Mouse (Mus musculus) stomach, embryonic 15.5 days (tissue): ENCODE data around the gene Tpt1. TPM values are rescaled to one million over a fixed set of nuclear protein-coding genes. Genes with fewer than 3 reads are reported as not detected.
"Not testable (repeated sequence)": the region's sequence is repeated elsewhere in the genome, so short reads cannot be mapped to it uniquely, and the experiment has no call there.

Experiments
- ATAC-seq: fragments of 200-750 bp; cut with Nextera tagmentation; 2 replicates; pipeline ENCODE4 v1.8.0; 2017; ENCODE audit warnings: low read depth, moderate number of reproducible peaks, moderate TSS enrichment; ENCODE audit not compliant: insufficient read depth, low FRiP score
- H3K27ac ChIP-seq: fragments of 300-500 bp; sonication (generic); 2 replicates; pipeline ENCODE4 v1.5.1; 2015; ENCODE audit warnings: mild to moderate bottlenecking, inconsistent platforms
- H3K27me3 ChIP-seq: fragments of 300-500 bp; sonication (generic); replicated peaks from 2 replicates; pipeline ENCODE4 v1.6.1; 2015; ENCODE audit warnings: inconsistent platforms
- H3K36me3 ChIP-seq: fragments of 300-500 bp; sonication (generic); 2 replicates; pipeline ENCODE4 v1.6.1; 2015; ENCODE audit warnings: inconsistent platforms
- H3K4me1 ChIP-seq: fragments of 300-500 bp; sonication (generic); 2 replicates; pipeline ENCODE4 v1.6.1; 2015; ENCODE audit warnings: inconsistent platforms
- H3K4me2 ChIP-seq: fragments of 300-500 bp; sonication (generic); 2 replicates; pipeline ENCODE4 v1.6.1; 2015; ENCODE audit warnings: mild to moderate bottlenecking, inconsistent platforms
- H3K4me3 ChIP-seq: fragments of 300-500 bp; sonication (generic); replicated peaks from 2 replicates; pipeline ENCODE4 v1.5.1; 2015; ENCODE audit warnings: inconsistent platforms
- H3K9ac ChIP-seq: fragments of 300-500 bp; sonication (generic); 2 replicates; pipeline ENCODE4 v1.6.1; 2015; ENCODE audit warnings: inconsistent platforms
- H3K9me3 ChIP-seq: fragments of 300-500 bp; sonication (generic); 2 replicates; pipeline ENCODE4 v1.6.1; 2016; ENCODE audit warnings: inconsistent platforms
- WGBS: fragments of 180-500 bp; shearing (Covaris S2); methylation state at CpG from one replicate; pipeline ENCODE4 v1.1.7; 2015; 5-methylcytosine and 5-hydroxymethylcytosine counted together
- polyA plus RNA-seq: library from polyadenylated mRNA; unstranded; fragments of >200 nt; fragmentation: Nextera tagmentation; extraction: Ambion mirVana; gene quantifications from 2 replicates; pipeline ENCODE4 v1.2.1, GENCODE M21; 2015

The Tpt1 gene
- polyA plus RNA-seq, 1 experiment from 2014 or later = 999 TPM

DNA sequence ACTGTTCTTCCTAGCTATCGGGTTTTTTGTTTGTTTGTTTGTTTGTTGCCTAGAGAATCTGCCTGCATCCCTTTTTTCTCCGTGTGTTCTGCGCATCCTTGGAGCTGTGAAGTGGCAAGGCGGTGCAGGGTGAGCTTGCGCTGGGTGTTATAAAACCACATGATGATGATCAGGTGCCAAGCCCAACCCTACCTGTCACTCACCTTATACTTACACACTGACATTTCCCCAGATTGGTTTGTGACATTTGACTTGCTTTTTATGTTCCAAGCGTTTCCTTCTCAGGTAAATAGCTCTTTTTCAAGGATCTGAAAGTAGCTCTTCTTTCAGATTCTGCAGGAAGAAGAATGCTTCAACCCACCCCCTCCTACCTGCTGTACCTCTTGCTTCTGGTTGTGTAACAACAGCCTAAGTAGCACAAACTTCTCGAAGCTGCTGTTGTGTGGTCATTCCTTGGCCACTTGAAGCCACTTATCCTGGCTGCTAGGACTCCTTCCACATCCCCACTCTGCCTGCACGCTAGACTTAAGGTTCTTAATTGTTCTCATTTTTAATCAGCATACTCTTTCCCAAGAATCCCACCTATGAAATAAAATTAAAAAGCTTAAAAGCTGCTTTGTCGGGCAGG, 21.9 kb downstream of the Tpt1 start:
- 81% methylated on average over 9 of the region's 9 CpGs for WGBS
- H3K4me2 ChIP-seq = no peak overlapping the region
- peaks cover 3% of the 10 kb centered on the region; the same call in 1 of the 2 replicates for H3K4me1 ChIP-seq
- H3K27ac ChIP-seq = no peak overlapping the region
- no peaks in the 10 kb centered on the region for H3K9me3 ChIP-seq
- H3K36me3 ChIP-seq = no peaks in the 10 kb centered on the region
- no peak overlapping the region for H3K4me3 ChIP-seq
- H3K9ac ChIP-seq = no peak overlapping the region
- no peaks in the 10 kb centered on the region for H3K27me3 ChIP-seq
- no peak for ATAC-seq

- not testable (repeated sequence) for ATAC-seq, H3K27me3 ChIP-seq
- WGBS = 78% methylated on average over 3 of the region's 3 CpGs
These were observed 23.1 kb downstream of the Tpt1 start for GRCm38 (mm10) chr14:75868028-75868427.

GRCm38 (mm10) chr14:75869769-75870363, 25.0 kb downstream of the Tpt1 start:
- Histone ChIP-seq H3K36me3 (no peaks in the 10 kb centered on the region), H3K4me1 (no peaks in the 10 kb centered on the region), H3K9ac (no peak overlapping the region), H3K9me3 (no peaks in the 10 kb centered on the region), H3K4me3 (no peak overlapping the region), H3K27ac (no peak overlapping the region), H3K27me3 (no peaks in the 10 kb centered on the region), H3K4me2 (no peak overlapping the region)
- WGBS = 68% methylated on average over 14 of the region's 14 CpGs
- no peak for ATAC-seq

More at GRCm38 (mm10) chr14:75868028-75868427, 23.1 kb downstream of the Tpt1 start:
- H3K4me2 ChIP-seq, H3K9ac ChIP-seq, H3K36me3 ChIP-seq, H3K4me1 ChIP-seq, H3K4me3 ChIP-seq, H3K27ac ChIP-seq, H3K9me3 ChIP-seq: not testable (repeated sequence)

- Histone ChIP-seq H3K36me3 (no peaks in the 10 kb centered on the region), H3K9ac (no peak overlapping the region), H3K4me3 (no peak overlapping the region), H3K4me1 (no peaks in the 10 kb centered on the region), H3K27me3 (no peaks in the 10 kb centered on the region), H3K4me2 (peak overlapping the region; percentile 20; the same call in 1 of the 2 replicates), H3K27ac (no peak overlapping the region), H3K9me3 (no peaks in the 10 kb centered on the region)
- peak; percentile 38; the same call in 1 of the 2 replicates for ATAC-seq
- WGBS = 17% methylated on average over 9 of the region's 10 CpGs
These were observed 25.7 kb downstream of the Tpt1 start for GRCm38 (mm10) chr14:75870631-75871030.

DNA sequence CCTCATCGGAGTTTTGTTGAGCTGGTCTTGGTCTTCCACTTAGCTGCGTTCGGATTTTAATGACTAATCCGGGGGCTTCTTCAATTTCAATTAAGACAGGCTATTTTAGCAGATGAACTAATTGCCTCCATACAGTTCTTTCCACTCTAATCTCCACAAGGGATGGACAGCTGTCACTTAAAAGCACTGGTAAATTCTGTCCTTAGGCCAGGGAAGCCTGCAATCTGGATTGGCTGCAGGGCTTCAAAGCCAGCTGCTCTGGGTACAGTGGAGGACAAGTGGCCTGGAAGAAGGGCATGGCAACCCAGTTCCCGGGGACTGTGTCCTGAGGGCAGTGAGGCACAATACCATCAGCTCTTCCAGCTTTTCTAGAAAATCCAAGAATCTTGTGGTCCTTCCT, 26.2 kb downstream of the Tpt1 start:
- no peak overlapping the region for H3K9ac ChIP-seq
- no peak overlapping the region for H3K4me2 ChIP-seq
- no peaks in the 10 kb centered on the region for H3K36me3 ChIP-seq
- WGBS = 16% methylated on average over 4 of the region's 5 CpGs
- no peak overlapping the region for H3K4me3 ChIP-seq
- H3K27me3 ChIP-seq = no peaks in the 10 kb centered on the region
- H3K9me3 ChIP-seq = no peaks in the 10 kb centered on the region
- no peak for ATAC-seq
- no peak overlapping the region for H3K27ac ChIP-seq
- H3K4me1 ChIP-seq = no peaks in the 10 kb centered on the region

DNA sequence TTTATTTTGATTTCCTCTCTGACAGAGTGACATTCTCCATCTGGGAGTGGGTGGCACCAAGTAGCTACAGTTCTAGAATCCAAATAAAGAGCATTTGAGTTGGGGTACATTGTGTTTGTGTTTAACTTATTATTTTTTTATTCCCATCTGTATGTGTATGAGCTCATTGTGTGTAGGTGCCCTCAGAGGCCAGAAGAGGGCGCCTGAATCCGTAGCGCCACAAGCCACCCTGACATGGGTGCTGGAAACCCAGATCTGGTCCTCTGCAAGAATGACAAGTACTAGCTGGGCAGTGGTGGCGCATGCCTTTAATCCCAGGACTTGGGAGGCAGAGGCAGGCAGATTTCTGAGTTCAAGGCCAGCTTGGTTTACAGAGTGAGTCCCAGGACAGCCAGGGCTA, 26.9 kb downstream of the Tpt1 start:
- Histone ChIP-seq H3K9ac (no peak overlapping the region), H3K4me2 (no peak overlapping the region), H3K36me3 (no peaks in the 10 kb centered on the region), H3K4me3 (no peak overlapping the region), H3K4me1 (0 out of 2 replicates have a peak, but pooled peaks cover 3% of the 10 kb centered on the region), H3K27ac (no peak overlapping the region), H3K9me3 (no peaks in the 10 kb centered on the region), H3K27me3 (no peaks in the 10 kb centered on the region)
- WGBS = 87% methylated on average over 4 of the region's 4 CpGs
- no peak for ATAC-seq

GRCm38 (mm10) chr14:75873612-75874011, 28.7 kb downstream of the Tpt1 start:
- Histone ChIP-seq H3K27ac (no peak overlapping the region), H3K27me3 (no peaks in the 10 kb centered on the region)
- WGBS = 58% methylated on average over 9 of the region's 9 CpGs

DNA sequence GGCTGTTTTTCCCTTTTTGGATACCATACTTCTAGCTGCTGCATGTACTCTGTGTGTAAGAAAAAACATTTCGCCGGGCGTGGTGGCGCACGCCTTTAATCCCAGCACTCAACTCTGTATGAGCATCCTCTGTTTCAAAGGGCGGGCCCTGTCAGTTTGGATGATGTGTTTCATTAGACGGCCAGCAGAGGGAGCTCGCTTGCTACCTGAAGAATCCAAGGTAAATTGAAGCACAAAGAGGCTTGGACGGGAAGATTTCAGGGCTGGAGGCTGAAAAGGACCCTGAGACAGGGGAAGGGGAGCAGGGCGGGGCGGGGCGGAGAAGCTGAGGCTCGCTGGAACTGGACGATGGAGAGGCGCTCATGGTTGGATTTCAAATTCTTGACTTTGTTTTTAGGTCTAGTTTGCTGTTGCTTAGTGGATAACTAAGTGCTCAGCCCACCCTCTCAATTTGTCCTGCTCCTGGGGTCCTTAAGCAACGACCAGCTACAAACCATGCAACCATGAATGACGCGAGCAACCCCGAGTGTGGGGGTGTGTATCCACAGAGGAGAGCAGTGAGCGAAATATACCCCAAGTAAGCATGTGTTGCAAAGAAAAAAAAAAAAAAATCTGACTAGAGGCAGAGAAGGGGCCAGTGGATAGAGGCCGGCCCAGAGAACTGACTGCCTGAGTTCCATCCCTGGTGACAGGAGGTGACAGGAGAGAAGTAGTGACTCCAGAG, 31.6 kb downstream of the Tpt1 start:
- WGBS = 14% methylated on average over 21 of the region's 21 CpGs
- ATAC-seq = no peak
- Histone ChIP-seq H3K4me1 (0 out of 2 replicates have a peak, but pooled peaks cover 3% of the 10 kb centered on the region), H3K27me3 (no peaks in the 10 kb centered on the region), H3K4me2 (peak overlapping the region; percentile 32), H3K36me3 (no peaks in the 10 kb centered on the region), H3K4me3 (no peak overlapping the region; the same call in 1 of the 2 replicates), H3K27ac (no peak overlapping the region), H3K9me3 (no peaks in the 10 kb centered on the region), H3K9ac (no peak overlapping the region)

More at GRCm38 (mm10) chr14:75873612-75874011, 28.7 kb downstream of the Tpt1 start:
- ATAC-seq = no peak
- no peak overlapping the region for H3K9ac ChIP-seq
- H3K4me3 ChIP-seq = no peak overlapping the region
- no peaks in the 10 kb centered on the region for H3K9me3 ChIP-seq
- no peak overlapping the region for H3K4me2 ChIP-seq
- H3K4me1 ChIP-seq = 0 out of 2 replicates have a peak, but pooled peaks cover 3% of the 10 kb centered on the region
- no peaks in the 10 kb centered on the region for H3K36me3 ChIP-seq

DNA sequence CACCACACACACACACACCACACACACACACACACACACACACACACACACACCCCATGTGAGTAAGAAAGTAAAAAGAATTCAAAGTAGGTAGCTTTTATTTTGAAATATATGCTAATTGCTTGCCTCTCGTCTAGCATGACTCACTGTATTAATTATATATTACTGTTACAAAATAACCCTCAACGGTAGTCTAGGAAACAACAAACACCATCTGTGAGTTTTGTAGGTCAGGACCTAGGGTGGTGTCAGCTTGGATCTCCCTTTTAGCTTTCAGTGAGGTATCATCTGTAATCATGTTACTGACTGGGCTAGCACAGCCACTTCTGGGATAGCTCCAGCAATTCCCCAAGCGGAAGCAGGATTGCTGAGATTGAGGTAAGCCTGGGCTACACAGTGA, 32.4 kb downstream of the Tpt1 start:
- no peak overlapping the region for H3K27ac ChIP-seq
- 0 out of 2 replicates have a peak, but pooled peaks cover 3% of the 10 kb centered on the region for H3K4me1 ChIP-seq
- 78% methylated on average over 3 of the region's 3 CpGs for WGBS
- H3K9ac ChIP-seq = no peak overlapping the region
- no peak for ATAC-seq
- no peaks in the 10 kb centered on the region for H3K36me3 ChIP-seq
- H3K4me3 ChIP-seq = no peak overlapping the region
- H3K9me3 ChIP-seq = no peaks in the 10 kb centered on the region
- H3K27me3 ChIP-seq = no peaks in the 10 kb centered on the region
- H3K4me2 ChIP-seq = no peak overlapping the region

DNA sequence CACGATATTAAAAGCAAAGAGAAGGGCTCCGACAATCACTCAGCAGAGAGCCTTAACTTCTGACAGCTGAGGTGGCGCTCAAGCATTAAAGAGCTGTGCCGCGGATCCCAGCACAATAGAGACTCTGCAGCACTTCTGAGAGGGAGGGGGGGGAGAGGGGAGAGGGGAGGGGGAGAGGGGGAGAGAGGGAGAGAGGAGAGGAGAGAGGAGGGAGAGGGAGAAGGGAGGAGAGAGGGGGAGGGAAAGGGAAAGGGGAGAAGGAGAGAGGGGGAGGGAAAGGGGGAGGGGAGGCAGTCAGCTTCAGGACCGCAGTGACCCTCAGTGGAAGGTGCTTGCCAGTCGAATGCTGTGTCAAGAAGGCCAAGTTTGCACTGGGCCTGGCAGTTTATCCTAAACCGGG, 34.1 kb downstream of the Tpt1 start:
- no peak overlapping the region for H3K4me2 ChIP-seq
- no peak overlapping the region for H3K9ac ChIP-seq
- no peaks in the 10 kb centered on the region for H3K36me3 ChIP-seq
- no peak overlapping the region for H3K4me3 ChIP-seq
- H3K4me1 ChIP-seq = 0 out of 2 replicates have a peak, but pooled peaks cover 3% of the 10 kb centered on the region
- ATAC-seq = no peak
- no peaks in the 10 kb centered on the region for H3K9me3 ChIP-seq
- WGBS = 26% methylated on average over 8 of the region's 8 CpGs
- no peak overlapping the region for H3K27ac ChIP-seq
- H3K27me3 ChIP-seq = no peaks in the 10 kb centered on the region

GRCm38 (mm10) chr14:75881856-75882255, 37.0 kb downstream of the Tpt1 start:
- H3K4me2 ChIP-seq = no peak overlapping the region
- 41% methylated on average over 4 of the region's 4 CpGs for WGBS
- no peak for ATAC-seq
- no peaks in the 10 kb centered on the region for H3K36me3 ChIP-seq
- no peak overlapping the region for H3K27ac ChIP-seq
- H3K4me1 ChIP-seq = no peaks in the 10 kb centered on the region
- no peaks in the 10 kb centered on the region for H3K27me3 ChIP-seq
- no peak overlapping the region for H3K9ac ChIP-seq
- no peaks in the 10 kb centered on the region for H3K9me3 ChIP-seq
- no peak overlapping the region for H3K4me3 ChIP-seq

DNA sequence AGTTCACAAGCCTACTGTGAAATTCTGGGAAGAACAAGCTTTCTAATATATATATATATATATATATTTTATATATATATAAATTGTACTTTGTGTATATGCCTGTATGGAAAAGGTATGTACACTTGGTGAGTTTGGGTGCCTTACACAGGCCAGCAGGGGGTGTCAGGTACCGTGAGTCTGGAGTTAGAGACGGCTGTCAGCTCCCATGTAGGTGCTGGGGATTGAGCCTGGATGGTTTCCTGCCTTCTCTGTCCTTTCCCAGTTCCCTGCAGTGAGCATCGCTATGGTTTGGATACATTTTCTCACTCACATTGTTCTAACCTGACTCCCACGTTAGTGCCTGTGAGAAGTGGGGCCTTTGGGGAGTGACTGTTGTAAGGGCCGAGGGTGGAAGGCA, 38.4 kb downstream of the Tpt1 start:
- ATAC-seq = no peak
- WGBS = 75% methylated on average over 5 of the region's 5 CpGs
- no peak overlapping the region for H3K4me2 ChIP-seq
- no peaks in the 10 kb centered on the region for H3K27me3 ChIP-seq
- no peaks in the 10 kb centered on the region for H3K9me3 ChIP-seq
- H3K36me3 ChIP-seq = no peaks in the 10 kb centered on the region
- H3K27ac ChIP-seq = no peak overlapping the region
- no peaks in the 10 kb centered on the region for H3K4me1 ChIP-seq
- no peak overlapping the region for H3K9ac ChIP-seq
- no peak overlapping the region for H3K4me3 ChIP-seq
